Mouse (Mus musculus): ENCODE results near the gene Rab4b.
A peak's percentile ranks its signal among the peaks of the same experiment; 100 is the strongest.

Gene Rab4b

DNA sequence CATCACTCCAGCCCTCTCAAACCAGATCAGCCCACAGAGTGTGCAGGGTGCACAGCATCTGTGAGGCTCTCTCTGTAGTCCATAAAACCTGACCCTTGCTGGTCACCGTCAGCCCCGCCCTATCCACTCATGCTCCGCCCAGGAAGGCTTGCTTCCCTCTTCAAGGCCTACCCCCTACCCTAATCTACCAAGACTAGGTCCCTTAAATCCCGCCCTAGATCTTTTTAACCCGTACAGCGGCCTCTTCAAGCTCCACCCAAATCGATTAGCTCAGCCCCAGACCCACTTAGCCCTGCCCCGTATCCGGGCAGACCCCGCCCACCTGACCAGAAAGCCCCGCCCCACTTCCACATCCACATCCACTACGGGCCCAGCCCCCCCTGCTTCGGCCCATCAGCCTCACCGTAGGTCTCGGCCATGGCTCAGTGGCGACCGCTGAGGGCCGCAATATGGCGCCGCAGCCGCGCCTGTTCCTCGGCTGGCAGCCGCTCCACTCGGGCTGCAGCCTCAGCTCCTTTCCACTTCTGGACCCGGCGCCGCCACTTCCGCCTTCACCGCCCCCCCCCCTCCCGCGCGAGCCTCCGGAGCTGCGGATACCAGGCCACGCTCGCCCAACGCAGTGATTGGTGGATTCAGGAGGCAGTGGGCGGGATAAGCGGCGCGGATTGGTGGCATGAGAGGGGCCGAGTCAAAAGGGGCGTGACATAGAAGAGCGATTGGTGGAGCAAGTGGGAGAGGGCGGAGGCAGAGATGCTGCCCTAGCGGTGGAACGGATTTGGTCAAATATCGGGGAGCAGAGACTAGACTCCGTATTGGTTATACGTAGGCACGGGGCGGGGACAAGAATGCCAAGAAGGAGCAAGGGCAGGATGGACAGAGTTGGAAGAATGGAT is at the start of gene Rab4b:
Gene Rab4b (minus strand): TSS at position 573 of the 893 bp plus-strand sequence.
- peak; percentile 95 for DNase-seq (ENCODE audit: extremely low spot score, low read depth, low spot score)

DNA sequence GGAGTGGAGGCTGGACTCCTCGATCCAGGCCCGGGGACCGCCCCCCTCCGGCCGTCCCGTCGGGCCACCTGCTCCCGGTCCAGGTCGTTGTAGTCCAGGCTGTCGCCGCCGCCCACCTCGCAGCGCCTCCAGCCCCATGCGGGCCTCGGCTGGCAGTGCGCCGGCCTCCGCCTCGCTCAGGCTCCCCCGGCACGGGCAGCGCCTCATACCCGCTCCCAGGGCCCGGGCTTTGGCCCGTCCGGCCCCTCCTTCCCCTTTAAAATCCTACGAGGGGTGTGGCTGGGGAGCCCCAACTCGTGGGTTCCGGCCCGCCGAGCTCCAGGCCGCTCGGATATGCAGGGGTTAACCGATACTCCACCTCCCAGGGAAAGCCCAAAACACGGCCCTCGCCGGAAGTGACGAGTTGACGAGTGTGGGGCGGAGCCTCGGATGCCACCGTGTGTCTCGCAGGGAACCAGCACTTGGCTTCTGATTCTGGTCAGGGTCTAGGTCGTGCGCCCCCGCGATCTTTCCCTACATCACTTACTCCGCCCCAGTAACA is 49.7 kb upstream of the Rab4b start, which contains the start of gene Itpkc:
Gene Itpkc (minus strand): TSS at position 381 of the 541 bp plus-strand sequence.
- DNase-seq (ENCODE audit: extremely low spot score, low read depth, low spot score): peak; percentile 82

DNA sequence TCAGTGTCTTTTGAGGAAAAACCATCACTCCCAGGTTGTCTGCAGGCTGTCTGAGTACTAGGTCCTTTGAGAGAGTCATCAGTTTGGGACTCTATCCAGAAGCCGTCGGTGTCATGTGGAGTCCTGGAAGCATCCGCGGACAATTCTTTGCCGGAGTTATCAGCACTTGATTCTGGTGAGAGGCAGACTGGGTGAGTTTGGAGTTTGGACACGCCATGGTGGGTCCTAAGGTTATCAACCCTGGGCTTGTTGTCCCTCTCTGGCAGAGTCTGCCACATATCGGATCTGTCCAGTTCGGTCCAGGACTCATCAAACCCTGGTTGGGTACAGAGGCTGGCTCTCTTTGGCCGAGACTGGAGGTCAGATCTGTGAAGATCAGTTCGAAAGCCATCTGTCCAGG is 49.0 kb upstream of the Rab4b start:
- DNase-seq (ENCODE audit: extremely low spot score, low read depth, low spot score): no peak

GRCm38 (mm10) chr7:27227276-27227675 is 48.6 kb upstream of the Rab4b start:
- no peak for DNase-seq (ENCODE audit: extremely low spot score, low read depth, low spot score)

GRCm38 (mm10) chr7:27224877-27225575 is 46.3 kb upstream of the Rab4b start:
- no peak for DNase-seq (ENCODE audit: extremely low spot score, low read depth, low spot score)

- no peak for DNase-seq (ENCODE audit: extremely low spot score, low read depth, low spot score)
Observed at GRCm38 (mm10) chr7:27222538-27222937, 43.8 kb upstream of the Rab4b start.

DNA sequence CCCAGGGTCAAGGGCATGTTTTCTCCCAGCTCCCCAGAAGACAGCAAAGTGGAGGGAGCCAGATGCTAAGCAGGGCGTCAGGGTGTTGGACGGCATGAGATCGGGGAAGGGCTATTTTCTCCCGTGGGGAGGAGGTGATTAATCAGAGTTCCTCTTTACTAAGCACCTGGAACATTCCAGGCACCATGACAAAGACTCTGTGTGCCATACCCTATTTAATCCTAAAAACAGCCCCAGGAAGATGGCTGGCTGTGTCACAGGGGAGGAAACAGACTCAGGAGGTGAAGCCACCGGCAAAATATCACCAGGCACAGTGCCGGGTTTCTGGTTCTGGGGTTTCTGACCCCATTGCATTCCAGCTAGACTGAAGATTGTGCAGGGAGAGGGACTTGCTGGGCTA is 43.2 kb upstream of the Rab4b start:
- no peak for DNase-seq (ENCODE audit: extremely low spot score, low read depth, low spot score)

DNA sequence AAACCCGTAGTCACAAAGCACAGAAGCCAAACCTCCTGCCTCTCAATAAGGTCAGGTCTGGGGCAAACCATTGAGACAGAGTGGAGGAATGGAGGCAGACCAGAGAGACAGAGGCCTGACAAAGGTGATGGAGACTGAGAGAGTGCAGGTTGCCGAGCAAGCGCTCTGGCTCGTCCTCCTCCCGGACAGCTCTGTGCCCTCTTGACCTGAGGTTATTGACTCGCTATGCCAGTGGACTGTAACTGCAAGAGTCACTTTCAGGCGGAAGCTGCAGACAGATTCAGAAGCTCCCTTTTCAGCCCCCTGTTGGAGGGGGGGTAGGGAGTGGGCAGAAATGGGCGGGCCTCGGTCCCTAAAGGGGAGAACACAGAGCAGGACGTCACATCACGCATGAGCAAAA is 41.2 kb upstream of the Rab4b start:
- DNase-seq (ENCODE audit: extremely low spot score, low read depth, low spot score): no peak

DNA sequence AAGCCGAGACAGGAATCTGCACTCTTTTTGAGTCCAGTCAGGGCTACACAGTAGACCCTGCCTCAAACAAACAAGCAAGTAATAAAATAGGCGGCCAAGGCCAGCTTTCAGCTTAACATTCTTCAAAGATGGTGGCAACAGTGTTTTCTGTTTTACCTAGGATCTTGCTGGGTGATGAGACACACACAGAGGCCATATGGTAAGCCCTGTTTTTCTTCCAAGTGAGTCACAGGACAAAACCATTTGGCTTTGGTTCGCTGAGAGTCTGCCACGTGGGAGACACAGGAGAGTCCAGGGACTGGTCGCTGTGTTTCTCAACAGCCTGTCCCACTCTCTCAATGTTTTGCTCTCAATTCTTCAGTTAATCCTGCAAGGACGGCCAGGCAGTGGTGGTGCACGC is 39.9 kb upstream of the Rab4b start:
- DNase-seq (ENCODE audit: extremely low spot score, low read depth, low spot score): no peak

DNA sequence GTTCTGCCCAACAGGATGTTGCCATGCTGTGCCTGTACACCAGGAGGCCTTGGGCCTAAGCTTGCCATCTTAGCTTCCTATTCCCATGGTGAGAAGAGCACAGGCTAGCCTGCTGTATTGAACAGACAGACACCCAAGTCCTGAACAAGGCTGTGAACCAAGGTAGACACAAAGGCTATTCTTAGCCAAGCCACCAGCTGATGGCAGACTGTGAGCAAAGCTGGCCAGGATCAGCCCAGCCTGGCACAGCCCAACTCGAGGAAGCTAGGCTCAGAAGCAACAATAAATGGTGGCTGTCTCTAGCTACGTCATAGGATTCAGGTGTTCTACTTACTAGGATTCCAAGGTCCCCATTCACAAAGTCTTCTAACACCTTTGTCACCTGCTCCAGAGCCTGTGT is 33.9 kb upstream of the Rab4b start:
- no peak for DNase-seq (ENCODE audit: extremely low spot score, low read depth, low spot score)

DNA sequence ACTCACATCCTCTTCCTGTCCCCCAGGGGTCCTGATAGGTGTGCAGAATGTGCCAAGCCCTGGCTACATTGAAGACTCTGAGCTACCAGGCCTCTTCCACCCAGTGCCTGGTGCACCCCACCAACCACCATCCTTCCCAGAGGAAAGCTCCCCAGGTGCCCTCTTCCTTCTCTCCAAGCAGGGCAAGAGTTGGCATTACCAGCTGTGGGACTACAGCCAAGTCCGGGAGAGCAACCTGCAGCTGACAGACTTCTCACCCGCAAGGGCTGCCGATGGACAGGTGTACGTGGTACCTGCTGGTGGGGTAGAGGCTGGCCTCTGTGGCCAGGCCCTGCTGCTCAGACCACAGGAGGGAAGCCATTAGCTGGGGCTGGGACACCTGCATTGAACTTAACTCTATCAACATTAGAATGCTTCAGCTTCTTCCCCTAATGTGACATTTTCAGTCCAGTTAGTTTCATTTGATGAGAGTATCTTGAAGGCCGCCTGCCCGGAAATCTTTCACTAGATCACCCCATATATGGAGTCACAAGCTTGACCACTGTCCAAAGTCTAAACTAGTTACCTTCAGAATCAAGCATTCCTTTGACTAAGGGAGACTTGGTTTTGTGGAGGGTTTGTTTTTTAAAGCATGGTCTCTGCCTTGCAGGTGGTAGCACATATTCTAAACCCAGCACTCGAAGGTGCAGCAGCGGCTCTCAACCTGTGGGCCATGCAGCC is 25.2 kb upstream of the Rab4b start:
- DNase-seq (ENCODE audit: extremely low spot score, low read depth, low spot score): no peak

DNA sequence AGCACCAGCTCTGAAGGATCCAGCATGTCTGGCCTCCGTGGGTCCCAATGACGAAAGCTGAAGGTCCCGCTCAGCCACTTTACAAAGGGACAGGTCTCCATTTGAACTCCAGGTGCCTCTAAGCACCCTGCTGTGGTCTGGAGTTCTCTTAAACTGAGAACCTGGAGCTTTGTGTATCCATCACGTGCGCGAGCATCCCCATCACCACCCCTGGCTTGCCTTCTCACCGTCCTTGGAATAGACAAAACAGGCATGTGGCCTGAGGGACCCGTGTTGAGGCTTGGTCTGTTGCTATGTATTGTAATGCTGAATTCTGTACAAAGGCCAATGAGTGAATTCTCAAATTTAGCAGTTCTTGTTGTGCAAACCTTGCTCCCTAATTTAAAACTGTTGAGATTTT is 20.1 kb upstream of the Rab4b start:
- DNase-seq (ENCODE audit: extremely low spot score, low read depth, low spot score): no peak

DNA sequence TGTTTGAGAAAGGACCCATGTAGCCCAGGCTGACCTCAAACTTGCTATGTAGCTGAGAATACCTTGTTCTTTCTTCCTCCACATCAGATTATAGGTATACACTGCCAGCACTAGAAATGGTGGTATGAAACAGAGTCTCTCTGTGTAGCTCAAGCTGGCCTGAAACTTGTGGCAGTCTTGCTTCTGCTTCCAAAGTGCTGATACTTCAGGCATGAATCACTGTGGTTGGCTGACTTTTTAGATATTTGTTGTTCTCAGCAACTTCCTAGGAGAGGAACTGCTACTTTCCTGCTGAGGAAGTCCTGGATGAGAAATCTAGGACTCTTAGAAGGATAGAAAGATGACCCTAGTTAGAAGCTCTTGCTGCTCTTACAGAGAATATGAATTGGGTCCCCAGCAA is 19.7 kb upstream of the Rab4b start:
- DNase-seq (ENCODE audit: extremely low spot score, low read depth, low spot score): no peak

GRCm38 (mm10) chr7:27197634-27198033 is 18.9 kb upstream of the Rab4b start:
- no peak for DNase-seq (ENCODE audit: extremely low spot score, low read depth, low spot score)

DNA sequence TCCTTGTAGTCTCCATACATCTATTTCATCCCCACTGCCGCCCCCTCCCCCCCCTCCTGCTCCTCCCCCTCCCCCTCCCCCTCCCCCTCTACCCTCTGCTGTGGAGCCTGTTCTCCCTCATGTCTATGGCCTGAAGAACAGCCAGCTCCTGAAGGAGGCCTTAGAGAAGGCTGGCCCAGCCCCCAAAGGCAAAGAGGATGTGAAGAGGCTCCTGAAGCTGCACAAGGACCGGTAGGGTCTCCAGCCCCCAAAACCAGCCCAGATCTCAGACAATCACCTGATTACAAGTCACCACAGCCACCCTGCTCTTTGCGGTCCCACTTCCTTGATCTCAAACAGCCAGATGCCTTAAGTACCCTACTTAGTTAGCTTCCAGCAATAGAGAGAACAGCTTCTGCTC is 18.4 kb upstream of the Rab4b start:
- no peak for DNase-seq (ENCODE audit: extremely low spot score, low read depth, low spot score)

DNA sequence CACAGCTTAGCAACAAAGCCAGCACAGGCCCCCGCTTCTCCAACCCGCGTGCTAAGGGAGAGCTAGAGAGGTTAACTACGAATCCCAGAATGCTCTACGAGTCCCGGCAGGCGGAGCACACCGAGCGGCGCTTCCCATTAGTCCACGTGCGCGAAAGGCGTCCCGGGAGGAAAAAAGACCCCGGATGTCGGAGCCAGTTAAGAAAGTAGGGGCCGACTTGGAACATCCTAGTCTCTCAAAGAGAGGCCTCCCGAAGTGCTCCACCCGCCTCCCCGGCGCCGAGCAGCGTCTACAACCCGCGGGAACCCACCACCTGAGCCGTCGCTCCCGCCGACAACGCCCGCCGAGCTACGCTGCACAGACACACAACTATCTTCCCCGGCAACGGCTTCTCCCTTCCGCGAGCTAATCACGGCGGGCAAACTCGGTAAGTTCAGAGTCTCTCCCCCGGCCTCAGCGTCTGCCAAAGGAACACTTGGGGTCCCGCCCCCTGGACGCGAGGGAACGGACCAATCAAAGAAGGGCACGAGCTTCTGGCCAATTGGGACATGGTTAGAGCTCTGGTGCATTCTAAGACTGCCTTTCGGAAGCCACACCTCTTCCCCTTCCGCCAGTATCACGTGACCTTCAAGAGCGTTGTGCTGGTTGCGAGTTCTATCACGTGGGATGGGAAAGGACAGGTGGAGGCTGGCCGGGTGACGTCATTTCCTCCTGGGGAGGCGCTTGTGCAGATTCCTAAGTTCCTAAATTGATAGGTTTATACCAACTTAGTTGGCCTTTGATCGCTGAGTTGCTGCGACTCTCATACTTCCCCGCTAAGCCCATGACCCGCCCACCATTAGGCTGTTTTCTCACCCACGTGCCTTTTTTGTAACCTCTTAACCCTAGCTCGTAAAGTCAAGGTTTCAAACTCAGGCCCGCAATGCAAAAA is 17.2 kb upstream of the Rab4b start, which contains the start of the genes BC024978 and Snrpa:
Gene BC024978 (plus strand): TSS at position 101 of the 931 bp plus-strand sequence.
Gene Snrpa (minus strand): TSS at position 591 of the 931 bp plus-strand sequence.
- peak; percentile 97 for DNase-seq (ENCODE audit: extremely low spot score, low read depth, low spot score)

GRCm38 (mm10) chr7:27193731-27194130 is 15.0 kb upstream of the Rab4b start:
- no peak for DNase-seq (ENCODE audit: extremely low spot score, low read depth, low spot score)

DNA sequence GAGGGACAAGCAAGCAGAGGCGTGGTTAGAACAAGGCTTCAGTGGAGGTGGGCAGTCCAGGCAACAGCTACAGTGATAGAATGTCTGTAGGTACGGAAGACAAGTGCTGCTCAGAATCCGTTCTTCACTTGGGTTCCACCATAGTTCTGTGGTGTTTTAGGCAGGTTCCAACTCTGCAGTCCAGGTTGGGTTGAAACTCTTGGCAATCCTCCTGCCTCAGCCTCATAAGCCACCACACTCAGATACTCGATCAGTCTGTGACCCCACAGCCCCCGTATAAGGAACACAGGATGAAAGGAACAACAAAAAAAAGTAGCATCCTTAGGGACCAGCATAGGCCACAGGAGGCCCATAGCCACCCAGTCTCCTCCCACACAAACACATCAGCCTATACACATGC is 13.7 kb upstream of the Rab4b start:
- DNase-seq (ENCODE audit: extremely low spot score, low read depth, low spot score): no peak

- DNase-seq (ENCODE audit: extremely low spot score, low read depth, low spot score): no peak
Observed at GRCm38 (mm10) chr7:27189271-27189931, 10.7 kb upstream of the Rab4b start.

Measured in hindlimb bud, embryonic 11.5 days (tissue).